Mouse (Mus musculus) CH12.LX (cell line): ENCODE measurements around the gene Ptprf. TPM values are rescaled to one million over a fixed set of nuclear protein-coding genes. Genes with fewer than 3 reads are reported as not detected.

Source experiments
- DNase-seq: peaks from one replicate; pipeline ENCODE4 v3.0.0-alpha.2; 2013; ENCODE audit errors: extremely low read depth
- H3K27ac ChIP-seq: 2 replicates; pipeline ENCODE4 v1.5.1; 2012; ENCODE audit warnings: low read depth, mild to moderate bottlenecking, control low read depth, moderate library complexity; ENCODE audit not compliant: insufficient read depth
- H3K27me3 ChIP-seq: replicated peaks from 2 replicates; pipeline ENCODE3; 2012; ENCODE audit warnings: inconsistent platforms
- H3K36me3 ChIP-seq, 2 experiments: replicated peaks in 1 of 2; 2 replicates each; pipeline versions ENCODE3 to v1.6.1; 2012; ENCODE audit warnings: inconsistent platforms in 1 of 2, low read length in 1 of 2, mild to moderate bottlenecking in 1 of 2, mixed read lengths in 1 of 2, moderate library complexity in 1 of 2; ENCODE audit not compliant: control insufficient read depth in 1 of 2, insufficient read depth in 1 of 2
- H3K4me1 ChIP-seq, 2 experiments: 2 replicates each; pipeline ENCODE4 v1.6.1; 2012; ENCODE audit warnings: inconsistent platforms in 1 of 2, moderate library complexity in 1 of 2; ENCODE audit not compliant: insufficient read depth in 2 of 2, control insufficient read depth in 1 of 2
- H3K4me2 ChIP-seq: 2 replicates; pipeline ENCODE4 v1.6.1; 2012; ENCODE audit warnings: low read depth, mild to moderate bottlenecking, control low read depth; ENCODE audit not compliant: poor library complexity, insufficient read depth, severe bottlenecking
- H3K4me3 ChIP-seq, 3 experiments: fragments of 150-350 bp in 1 of 3; sonication (generic) in 1 of 3; replicated peaks in 1 of 3; 2 replicates each; pipeline versions ENCODE3 to v1.5.1; 2011 to 2012; ENCODE audit warnings: low read depth in 2 of 3, low read length in 2 of 3, mild to moderate bottlenecking in 2 of 3, moderate library complexity in 2 of 3, control low read depth in 1 of 3, improper control_type of control experiment in 1 of 3, inconsistent platforms in 1 of 3, mixed read lengths in 1 of 3; ENCODE audit not compliant: poor library complexity in 1 of 3
- H3K79me2 ChIP-seq: replicated peaks from 2 replicates; pipeline ENCODE4 v1.6.1; 2012; ENCODE audit warnings: mild to moderate bottlenecking, moderate library complexity; ENCODE audit not compliant: control insufficient read depth, poor library complexity, insufficient read depth, severe bottlenecking; ENCODE audit errors: extremely low read depth
- H3K9ac ChIP-seq: 2 replicates; pipeline ENCODE4 v1.6.1; 2012; ENCODE audit warnings: low read depth, mild to moderate bottlenecking, control low read depth, moderate library complexity; ENCODE audit not compliant: insufficient read depth
- H3K9me3 ChIP-seq: replicated peaks from 2 replicates; pipeline ENCODE3; 2012; ENCODE audit warnings: low read length, inconsistent platforms, mixed read lengths
- BHLHE40 ChIP-seq: IDR thresholded peaks from 2 replicates; pipeline ENCODE4 v1.6.1; 2011; ENCODE audit warnings: mild to moderate bottlenecking, low read depth, low read length, improper control_type of control experiment
- CHD1 ChIP-seq: IDR thresholded peaks from 2 replicates; pipeline ENCODE4 v1.6.1; 2012; ENCODE audit warnings: low read depth, low read length, improper control_type of control experiment, inconsistent platforms
- CHD2 ChIP-seq: IDR thresholded peaks from 2 replicates; pipeline ENCODE4 v1.6.1; 2011; ENCODE audit warnings: low read length, improper control_type of control experiment
- CTCF ChIP-seq, 2 experiments: IDR thresholded peaks in 1 of 2; conservative IDR thresholded peaks in 1 of 2; 2 replicates each; pipeline ENCODE4 v1.5.1; 2011 to 2012; ENCODE audit warnings: low read depth in 2 of 2, low read length in 2 of 2, improper control_type of control experiment in 1 of 2, inconsistent platforms in 1 of 2, mild to moderate bottlenecking in 1 of 2, moderate library complexity in 1 of 2
- E2F4 ChIP-seq: IDR thresholded peaks from 2 replicates; pipeline ENCODE4 v1.6.1; 2011; ENCODE audit warnings: low read depth, low read length, improper control_type of control experiment; ENCODE audit not compliant: insufficient replicate concordance
- ELF1 ChIP-seq: IDR thresholded peaks from 2 replicates; pipeline ENCODE4 v1.6.1; 2014; ENCODE audit warnings: low read depth, mild to moderate bottlenecking, inconsistent platforms, low read length, improper control_type of control experiment
- EP300 ChIP-seq: IDR thresholded peaks from 2 replicates; pipeline ENCODE4 v1.6.1; 2011; ENCODE audit warnings: low read length, improper control_type of control experiment
- ETS1 ChIP-seq: conservative IDR thresholded peaks from 2 replicates; pipeline ENCODE4 v1.6.1; 2012; ENCODE audit warnings: low read depth, mild to moderate bottlenecking, inconsistent platforms, low read length, improper control_type of control experiment, moderate library complexity
- GABPA ChIP-seq: IDR thresholded peaks from 2 replicates; pipeline ENCODE4 v1.6.1; 2012; ENCODE audit warnings: low read depth, low read length, improper control_type of control experiment, inconsistent platforms; ENCODE audit not compliant: insufficient replicate concordance
- JUND ChIP-seq: conservative IDR thresholded peaks from 2 replicates; pipeline ENCODE4 v1.6.1; 2011; ENCODE audit warnings: low read depth, low read length, improper control_type of control experiment
- KAT2A ChIP-seq: IDR thresholded peaks from 2 replicates; pipeline ENCODE4 v1.6.1; 2012; ENCODE audit warnings: low read length, improper control_type of control experiment, inconsistent platforms; ENCODE audit not compliant: insufficient replicate concordance
- MAFK ChIP-seq: IDR thresholded peaks from 2 replicates; pipeline ENCODE4 v1.6.1; 2011; ENCODE audit warnings: low read length, improper control_type of control experiment; ENCODE audit not compliant: insufficient replicate concordance
- MEF2A ChIP-seq: IDR thresholded peaks from 2 replicates; pipeline ENCODE4 v1.6.1; 2014; ENCODE audit warnings: low read depth, mild to moderate bottlenecking, inconsistent platforms, low read length, improper control_type of control experiment, borderline replicate concordance
- MYC ChIP-seq: IDR thresholded peaks from 2 replicates; pipeline ENCODE4 v1.6.1; 2011; ENCODE audit warnings: low read depth, mild to moderate bottlenecking, improper control_type of control experiment, low read length
- NELFE ChIP-seq: IDR thresholded peaks from 2 replicates; pipeline ENCODE4 v1.6.1; 2011; ENCODE audit warnings: low read depth, low read length, improper control_type of control experiment
- NRF1 ChIP-seq: IDR thresholded peaks from 2 replicates; pipeline ENCODE4 v1.6.1; 2014; ENCODE audit warnings: low read depth, mild to moderate bottlenecking, inconsistent platforms, low read length, improper control_type of control experiment, moderate library complexity
- PAX5 ChIP-seq: IDR thresholded peaks from 2 replicates; pipeline ENCODE4 v1.6.1; 2012; ENCODE audit warnings: low read length, inconsistent platforms, mixed read lengths
- POLR2A ChIP-seq: IDR thresholded peaks from 2 replicates; pipeline ENCODE4 v1.6.1; 2011; ENCODE audit warnings: low read depth, mild to moderate bottlenecking, improper control_type of control experiment, low read length
- RAD21 ChIP-seq: IDR thresholded peaks from 2 replicates; pipeline ENCODE4 v1.6.1; 2011; ENCODE audit warnings: low read depth, mild to moderate bottlenecking, low read length, improper control_type of control experiment, moderate library complexity
- RCOR1 ChIP-seq: conservative IDR thresholded peaks from 2 replicates; pipeline ENCODE4 v1.6.1; 2012; ENCODE audit warnings: low read depth, mild to moderate bottlenecking, inconsistent platforms, low read length, improper control_type of control experiment
- SMC3 ChIP-seq: IDR thresholded peaks from 2 replicates; pipeline ENCODE4 v1.6.1; 2011; ENCODE audit warnings: low read depth, low read length, improper control_type of control experiment
- TCF12 ChIP-seq: IDR thresholded peaks from 2 replicates; pipeline ENCODE4 v1.6.1; 2014; ENCODE audit warnings: low read depth, mild to moderate bottlenecking, inconsistent platforms, low read length, improper control_type of control experiment
- UBTF ChIP-seq: IDR thresholded peaks from 2 replicates; pipeline ENCODE4 v1.6.1; 2012; ENCODE audit warnings: low read depth, mild to moderate bottlenecking, inconsistent platforms, low read length, improper control_type of control experiment, moderate library complexity
- USF2 ChIP-seq: conservative IDR thresholded peaks from 2 replicates; pipeline ENCODE4 v1.6.1; 2011; ENCODE audit warnings: low read depth, low read length, improper control_type of control experiment
- ZC3H11A ChIP-seq: IDR thresholded peaks from 2 replicates; pipeline ENCODE4 v1.6.1; 2012; ENCODE audit warnings: low read depth, mild to moderate bottlenecking, inconsistent platforms, low read length, improper control_type of control experiment
- ZKSCAN1 ChIP-seq: IDR thresholded peaks from 2 replicates; pipeline ENCODE4 v1.6.1; 2012; ENCODE audit warnings: low read depth, inconsistent platforms, low read length, improper control_type of control experiment, borderline replicate concordance
- ZNF384 ChIP-seq: IDR thresholded peaks from 2 replicates; pipeline ENCODE4 v1.6.1; 2012; ENCODE audit warnings: low read depth, low read length, improper control_type of control experiment, inconsistent platforms
- dilution Hi-C: fragments of 300-500 bp; cut with MboI; formaldehyde crosslinking; loops from 2 replicates; pipeline ENCODE4 v1.14.3; 2020; ENCODE audit warnings: low sequenced_read_pairs; ENCODE audit not compliant: extremely low pct_unique_long_range_greater_than_20kb, extremely low pct_ligation_motif_present
- in situ Hi-C: fragments of 300-500 bp; cut with MboI; formaldehyde crosslinking; loops from 3 replicates; pipeline ENCODE4 v1.14.3; 2019; ENCODE audit warnings: low sequenced_read_pairs, low pct_ligation_motif_present, low pct_unique_long_range_greater_than_20kb, mixed read lengths
- polyA plus RNA-seq: library from polyadenylated mRNA; unstranded; fragments of >175 nt; gene quantifications from 2 replicates; pipeline ENCODE4 v1.2.1, GENCODE M21; 2012; ENCODE audit warnings: low read depth; ENCODE audit not compliant: insufficient read length
- total RNA-seq, 2 experiments: library from RNA; depleted of rRNA; stranded (reverse); fragments of 300-350 nt in 1 of 2; fragments of >200 nt in 1 of 2; gene quantifications; 2 replicates each; pipeline ENCODE4 v1.2.3; 2012 to 2014

Gene Ptprf
- total and polyA plus RNA-seq, 3 experiments: 0.11 to 0.21 TPM; not detected in 1

GRCm38 (mm10) chr4:118256217-118256616 lies 35.0 kb downstream of the Ptprf start:
- Histone ChIP-seq H3K36me3 (no peaks in the 10 kb centered on the region), H3K9me3 (no peaks in the 10 kb centered on the region), H3K4me2 (no peak overlapping the region), H3K4me3 (no peak overlapping the region), H3K79me2 (no peaks in the 10 kb centered on the region), H3K27me3 (peaks cover 89% of the 10 kb centered on the region), H3K9ac (no peak overlapping the region), H3K4me1 (peaks cover 0 to 5% of the 10 kb centered on the region in 2 experiments; a peak in 2 of 4 replicates), H3K27ac (no peak overlapping the region)
- DNase-seq: no peak
- TF ChIP-seq TCF12: no peak
- no peak for TF ChIP-seq NELFE
- TF ChIP-seq CHD2: no peak
- TF ChIP-seq ELF1: no peak
- TF ChIP-seq ZNF384: no peak
- TF ChIP-seq ZC3H11A: no peak
- TF ChIP-seq BHLHE40: no peak
- TF ChIP-seq NRF1: no peak
- no peak for TF ChIP-seq RCOR1
- no peak for TF ChIP-seq ETS1
- TF ChIP-seq UBTF: no peak
- no peak for TF ChIP-seq CHD1
- no peak for TF ChIP-seq GABPA
- TF ChIP-seq KAT2A: no peak
- TF ChIP-seq E2F4: no peak
- TF ChIP-seq RAD21: no peak
- TF ChIP-seq MEF2A: no peak
- TF ChIP-seq USF2: no peak
- no peak for TF ChIP-seq CTCF (conservative IDR thresholded peaks at IDR 0.05 in 1 of 2, IDR thresholded peaks at IDR 0.05 in 1 of 2; ENCODE audit: low read depth in 2 of 2, low read length in 2 of 2)
- no peak for TF ChIP-seq PAX5
- in situ Hi-C loops (no loop called here), dilution Hi-C loops (no loop called here)

GRCm38 (mm10) chr4:118254953-118255352 lies 36.3 kb downstream of the Ptprf start:
- Histone ChIP-seq H3K4me1 (no peaks in the 10 kb centered on the region), H3K4me2 (no peak overlapping the region), H3K36me3 (no peaks in the 10 kb centered on the region), H3K9me3 (no peaks in the 10 kb centered on the region), H3K9ac (no peak overlapping the region), H3K79me2 (no peaks in the 10 kb centered on the region), H3K27me3 (peaks cover 89% of the 10 kb centered on the region), H3K4me3 (no peak overlapping the region), H3K27ac (no peak overlapping the region)
- TF ChIP-seq MYC (no peak), ETS1 (no peak), ZC3H11A (no peak), JUND (no peak), NRF1 (no peak), MEF2A (no peak), ZKSCAN1 (no peak), MAFK (no peak), NELFE (no peak), USF2 (no peak), POLR2A (no peak), EP300 (no peak), SMC3 (no peak), CHD1 (no peak), ZNF384 (no peak)
- dilution Hi-C loops: no loop called here
- DNase-seq: no peak
- in situ Hi-C loops: no loop called here
